Mouse (Mus musculus): Measurements from ENCODE around the gene Ikzf1. TPM values are rescaled to one million over a fixed set of nuclear protein-coding genes. Genes with fewer than 3 reads are reported as not detected.

The Ikzf1 gene
- total RNA-seq, 1 experiment, result 0.49 TPM

DNA sequence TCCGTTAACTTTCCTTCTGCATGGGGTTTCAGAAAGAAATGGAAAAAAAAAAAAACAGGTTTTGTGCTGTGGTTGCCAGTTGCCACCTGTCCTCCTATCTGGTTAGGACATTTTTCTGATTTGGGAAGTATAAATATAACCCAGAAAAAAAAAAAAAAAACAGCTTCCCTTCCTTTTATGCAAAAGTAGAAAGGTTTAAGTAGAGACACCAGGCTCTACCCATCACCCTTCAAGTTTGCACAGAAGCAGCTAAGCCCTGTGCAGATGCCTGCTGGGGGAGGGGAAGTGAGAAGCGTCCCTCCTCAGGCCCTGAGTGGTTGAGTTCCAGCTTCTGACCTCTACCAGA lies 31.9 kb downstream of the Ikzf1 start:
- Histone ChIP-seq H3K9ac (ENCODE audit: insufficient read depth, low read depth, low read length, poor library complexity, severe bottlenecking) (no peak overlapping the region), H3K4me3 (ENCODE audit: insufficient read depth in 1 of 2, low read depth in 1 of 2, low read length in 2 of 2, poor library complexity in 1 of 2, severe bottlenecking in 1 of 2) (no peak overlapping the region), H3K36me3 (ENCODE audit: control insufficient read depth, insufficient read depth, low read length, poor library complexity, severe bottlenecking) (no peaks in the 10 kb centered on the region), H3K27ac (ENCODE audit: insufficient read depth, low read depth, low read length, poor library complexity, severe bottlenecking) (no peak overlapping the region), H3K9me3 (ENCODE audit: control insufficient read depth, insufficient read depth, low read depth, low read length) (no peaks in the 10 kb centered on the region), H3K4me1 (ENCODE audit: control insufficient read depth in 2 of 2, insufficient read depth in 2 of 2, low read length in 2 of 2, poor library complexity in 1 of 2) (no peaks in the 10 kb centered on the region)
- TF ChIP-seq CHD2 (IDR thresholded peaks at IDR 0.05; ENCODE audit: low read depth, low read length) (no peak), HCFC1 (IDR thresholded peaks at IDR 0.05; ENCODE audit: borderline replicate concordance, insufficient read depth, low read length) (no peak)
- in situ Hi-C loops (cut with MboI; ENCODE audit: low sequenced_read_pairs in 2 of 2, unreplicated experiment in 2 of 2), result no loop called here
- DNase-seq (ENCODE audit: low read depth, low spot score), result no peak

DNA sequence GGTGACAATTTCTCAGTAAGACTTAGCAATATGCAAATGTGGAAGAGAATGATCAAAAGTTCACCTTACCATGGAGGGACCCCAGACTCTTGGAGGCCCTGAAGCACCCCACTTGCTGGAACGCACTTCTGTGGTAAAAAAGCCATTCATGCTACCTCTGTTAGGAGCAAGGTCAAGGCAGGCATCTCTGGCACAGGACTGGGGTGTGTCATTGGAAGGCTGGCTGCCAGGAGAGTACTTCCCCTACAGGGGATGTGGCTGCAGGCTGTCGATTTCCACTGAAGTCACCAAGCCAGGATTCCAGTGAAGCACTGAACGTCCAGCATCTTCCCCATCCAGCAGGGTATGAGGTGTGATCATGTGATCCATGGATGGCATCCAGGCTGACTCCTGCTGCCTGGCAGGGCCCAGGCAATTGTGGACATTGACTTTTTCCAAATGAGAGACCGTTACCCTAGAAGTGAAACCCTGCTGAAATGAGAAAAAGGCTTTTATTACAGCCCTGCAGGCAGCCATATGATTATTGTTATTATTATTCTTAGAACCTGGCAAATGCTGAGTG lies 32.9 kb downstream of the Ikzf1 start:
- TF ChIP-seq ZNF384 (IDR thresholded peaks at IDR 0.05; ENCODE audit: low read depth, low read length), result no peak
- no peak for TF ChIP-seq ZC3H11A (IDR thresholded peaks at IDR 0.05; ENCODE audit: borderline replicate concordance, low read depth, low read length)
- TF ChIP-seq CHD2 (IDR thresholded peaks at IDR 0.05; ENCODE audit: low read depth, low read length), result no peak
- TF ChIP-seq MAFK (IDR thresholded peaks at IDR 0.05; ENCODE audit: insufficient read depth, low read depth, low read length), result no peak
- TF ChIP-seq HCFC1 (IDR thresholded peaks at IDR 0.05; ENCODE audit: borderline replicate concordance, insufficient read depth, low read length), result no peak

GRCm38 (mm10) chr11:11719748-11720147 lies 34.9 kb downstream of the Ikzf1 start:
- H3K9me3 ChIP-seq (ENCODE audit: control insufficient read depth, insufficient read depth, low read depth, low read length), result no peaks in the 10 kb centered on the region
- no peak overlapping the region for H3K9ac ChIP-seq (ENCODE audit: insufficient read depth, low read depth, low read length, poor library complexity, severe bottlenecking)
- in situ Hi-C loops (cut with MboI; ENCODE audit: low sequenced_read_pairs in 2 of 2, unreplicated experiment in 2 of 2), result no loop called here
- no peak overlapping the region for H3K4me3 ChIP-seq (ENCODE audit: insufficient read depth in 1 of 2, low read depth in 1 of 2, low read length in 2 of 2, poor library complexity in 1 of 2, severe bottlenecking in 1 of 2)
- H3K36me3 ChIP-seq (ENCODE audit: control insufficient read depth, insufficient read depth, low read length, poor library complexity, severe bottlenecking), result no peaks in the 10 kb centered on the region
- no peak overlapping the region for H3K27ac ChIP-seq (ENCODE audit: insufficient read depth, low read depth, low read length, poor library complexity, severe bottlenecking)
- DNase-seq (ENCODE audit: low read depth, low spot score), result no peak
- TF ChIP-seq MAFK (IDR thresholded peaks at IDR 0.05; ENCODE audit: insufficient read depth, low read depth, low read length), result no peak
- no peak for TF ChIP-seq CHD2 (IDR thresholded peaks at IDR 0.05; ENCODE audit: low read depth, low read length)
- no peak for TF ChIP-seq ZNF384 (IDR thresholded peaks at IDR 0.05; ENCODE audit: low read depth, low read length)
- TF ChIP-seq ZC3H11A (IDR thresholded peaks at IDR 0.05; ENCODE audit: borderline replicate concordance, low read depth, low read length), result no peak
- no peak for TF ChIP-seq HCFC1 (IDR thresholded peaks at IDR 0.05; ENCODE audit: borderline replicate concordance, insufficient read depth, low read length)
- no peaks in the 10 kb centered on the region for H3K4me1 ChIP-seq (ENCODE audit: control insufficient read depth in 2 of 2, insufficient read depth in 2 of 2, low read length in 2 of 2, poor library complexity in 1 of 2)

More for the DNA sequence above, 32.9 kb downstream of the Ikzf1 start:
- Histone ChIP-seq H3K9me3 (ENCODE audit: control insufficient read depth, insufficient read depth, low read depth, low read length) (no peaks in the 10 kb centered on the region), H3K36me3 (ENCODE audit: control insufficient read depth, insufficient read depth, low read length, poor library complexity, severe bottlenecking) (no peaks in the 10 kb centered on the region), H3K27ac (ENCODE audit: insufficient read depth, low read depth, low read length, poor library complexity, severe bottlenecking) (no peak overlapping the region), H3K4me3 (ENCODE audit: insufficient read depth in 1 of 2, low read depth in 1 of 2, low read length in 2 of 2, poor library complexity in 1 of 2, severe bottlenecking in 1 of 2) (no peak overlapping the region), H3K4me1 (ENCODE audit: control insufficient read depth in 2 of 2, insufficient read depth in 2 of 2, low read length in 2 of 2, poor library complexity in 1 of 2) (no peaks in the 10 kb centered on the region), H3K9ac (ENCODE audit: insufficient read depth, low read depth, low read length, poor library complexity, severe bottlenecking) (no peak overlapping the region)
- in situ Hi-C loops (cut with MboI; ENCODE audit: low sequenced_read_pairs in 2 of 2, unreplicated experiment in 2 of 2), result no loop called here
- no peak for DNase-seq (ENCODE audit: low read depth, low spot score)

DNA sequence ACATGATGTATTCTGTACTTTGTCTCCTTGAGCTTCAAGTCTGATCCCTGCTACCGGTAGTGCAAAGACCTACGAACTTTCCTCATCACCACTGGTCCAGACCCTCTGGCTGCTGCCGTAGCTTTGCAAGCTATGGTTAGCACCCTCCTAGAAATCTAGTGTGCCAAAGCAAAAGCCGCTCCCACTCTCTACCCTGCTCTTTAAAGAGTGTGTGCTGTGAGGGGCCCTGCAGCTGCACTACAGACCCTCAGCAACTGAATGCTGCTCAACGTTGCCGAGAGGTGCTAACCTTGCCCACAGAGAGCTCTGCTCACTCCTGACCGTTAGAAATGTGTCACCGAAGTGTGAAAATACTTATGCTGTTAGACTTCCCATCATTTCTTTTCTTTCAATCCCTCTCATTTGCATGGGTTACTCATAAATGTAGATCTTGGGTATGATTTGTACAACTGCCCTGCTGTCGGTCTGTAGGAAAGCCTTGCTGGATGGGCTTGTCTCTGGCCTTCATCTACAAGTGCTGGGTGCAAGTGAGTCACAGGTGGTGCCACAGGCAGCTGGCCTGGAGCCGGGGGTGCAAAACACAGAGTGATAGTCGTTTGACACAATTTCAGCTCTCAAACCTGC lies 40.6 kb downstream of the Ikzf1 start:
- no peak for DNase-seq (ENCODE audit: low read depth, low spot score)
- no peak for TF ChIP-seq HCFC1 (IDR thresholded peaks at IDR 0.05; ENCODE audit: borderline replicate concordance, insufficient read depth, low read length)
- in situ Hi-C loops (cut with MboI; ENCODE audit: low sequenced_read_pairs in 2 of 2, unreplicated experiment in 2 of 2), result loop anchor here (25.0 kb wide), 1 partner anchor 163 kb away; no protein-coding TSS in a partner anchor

More for the DNA sequence above, 40.6 kb downstream of the Ikzf1 start:
- H3K27ac ChIP-seq (ENCODE audit: insufficient read depth, low read depth, low read length, poor library complexity, severe bottlenecking), result no peak overlapping the region
- H3K4me3 ChIP-seq (ENCODE audit: insufficient read depth in 1 of 2, low read depth in 1 of 2, low read length in 2 of 2, poor library complexity in 1 of 2, severe bottlenecking in 1 of 2), result no peak overlapping the region
- no peaks in the 10 kb centered on the region for H3K9me3 ChIP-seq (ENCODE audit: control insufficient read depth, insufficient read depth, low read depth, low read length)
- H3K4me1 ChIP-seq (ENCODE audit: control insufficient read depth in 2 of 2, insufficient read depth in 2 of 2, low read length in 2 of 2, poor library complexity in 1 of 2), result no peaks in the 10 kb centered on the region
- H3K36me3 ChIP-seq (ENCODE audit: control insufficient read depth, insufficient read depth, low read length, poor library complexity, severe bottlenecking), result no peaks in the 10 kb centered on the region
- H3K9ac ChIP-seq (ENCODE audit: insufficient read depth, low read depth, low read length, poor library complexity, severe bottlenecking), result no peak overlapping the region

Data from ES-E14 (cell line).